Mouse (Mus musculus) cerebellum, postnatal 14 days (tissue): Measurements from ENCODE around the gene Man2b1.

ENCODE experiments used
- DNase-seq, 2 experiments: peaks; one replicate each; pipeline ENCODE4 v3.0.0; 2021; ENCODE audit warnings: mixed read lengths in 2 of 2

Man2b1 gene

DNA sequence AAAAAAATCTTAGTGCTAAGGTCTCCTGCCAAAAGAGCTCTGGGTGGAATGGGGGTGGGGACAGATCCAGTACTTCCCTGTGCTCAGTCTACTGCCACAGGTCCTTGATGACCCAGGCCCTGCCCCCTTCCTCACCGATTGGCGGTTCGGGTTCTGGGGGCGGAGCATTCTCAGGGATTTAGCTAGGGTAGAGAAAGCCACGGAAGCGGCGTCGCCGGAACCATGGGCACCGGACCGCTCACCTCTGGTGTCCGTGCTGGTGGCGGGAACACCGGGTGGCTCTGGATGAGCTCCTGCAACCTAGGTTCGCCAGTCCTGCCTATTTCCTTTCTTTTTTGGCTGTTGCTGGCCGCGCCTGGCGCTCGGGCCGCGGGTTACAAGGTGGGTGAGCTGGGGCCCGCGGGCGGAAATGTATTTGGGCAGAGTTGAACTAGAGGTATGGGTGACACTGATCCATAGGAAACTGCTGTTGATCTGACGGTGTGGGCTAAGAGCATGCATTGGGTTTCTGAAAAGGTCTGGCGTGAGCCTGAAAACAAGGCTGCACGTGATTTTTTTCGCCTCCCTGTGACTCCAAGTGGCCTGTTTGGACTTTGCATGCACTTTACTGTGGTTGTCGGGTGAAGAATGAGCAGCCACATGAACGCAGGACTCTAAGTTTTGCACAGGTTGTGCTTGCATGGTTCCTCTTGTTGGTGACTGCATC, at the start of gene Man2b1:
Gene Man2b1, plus strand, starts transcription at position 163 of the 706 bp plus-strand sequence.
- DNase-seq, result peak; percentile 87 to 89

DNA sequence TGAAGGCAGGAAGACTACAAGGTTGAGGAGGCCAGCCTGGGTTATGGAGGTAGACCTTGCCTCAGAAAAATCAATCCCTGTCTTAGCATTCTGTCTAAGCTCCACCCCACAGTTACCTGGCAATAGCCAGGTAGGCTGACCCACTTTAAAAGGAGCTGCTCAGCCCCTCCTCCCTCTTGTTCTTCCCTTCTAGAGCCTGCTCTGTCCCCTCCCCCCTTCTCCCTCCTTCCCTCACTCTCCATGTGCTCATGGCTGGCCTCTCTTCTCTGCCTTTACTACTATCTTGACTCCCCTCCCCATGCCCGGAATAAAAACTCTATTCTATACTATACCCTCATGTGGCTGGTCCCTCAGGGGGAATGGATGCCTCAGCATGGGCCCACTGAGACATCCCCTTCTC, 49.2 kb upstream of the Man2b1 start:
- no peak for DNase-seq

DNA sequence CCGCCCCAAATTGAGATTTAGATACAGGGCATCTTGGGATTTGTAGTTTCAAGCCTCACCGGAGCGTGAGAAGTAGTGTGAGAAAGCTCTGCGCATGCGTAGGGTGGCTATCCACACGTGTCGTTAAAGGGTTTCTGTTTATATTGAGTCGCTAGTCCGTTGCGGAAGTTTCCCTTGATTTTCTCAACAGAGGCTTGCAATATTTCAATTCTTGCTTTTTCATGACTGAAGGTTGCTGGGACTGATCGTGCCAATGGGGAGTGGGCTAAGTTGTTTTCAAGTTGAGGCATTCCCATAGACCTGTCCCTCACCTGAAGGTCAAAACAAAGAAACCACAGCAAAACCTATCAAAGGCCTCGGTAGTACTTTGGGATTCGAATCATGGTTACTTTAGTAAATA, 48.3 kb upstream of the Man2b1 start:
- peak; percentile 75 to 83 for DNase-seq

DNA sequence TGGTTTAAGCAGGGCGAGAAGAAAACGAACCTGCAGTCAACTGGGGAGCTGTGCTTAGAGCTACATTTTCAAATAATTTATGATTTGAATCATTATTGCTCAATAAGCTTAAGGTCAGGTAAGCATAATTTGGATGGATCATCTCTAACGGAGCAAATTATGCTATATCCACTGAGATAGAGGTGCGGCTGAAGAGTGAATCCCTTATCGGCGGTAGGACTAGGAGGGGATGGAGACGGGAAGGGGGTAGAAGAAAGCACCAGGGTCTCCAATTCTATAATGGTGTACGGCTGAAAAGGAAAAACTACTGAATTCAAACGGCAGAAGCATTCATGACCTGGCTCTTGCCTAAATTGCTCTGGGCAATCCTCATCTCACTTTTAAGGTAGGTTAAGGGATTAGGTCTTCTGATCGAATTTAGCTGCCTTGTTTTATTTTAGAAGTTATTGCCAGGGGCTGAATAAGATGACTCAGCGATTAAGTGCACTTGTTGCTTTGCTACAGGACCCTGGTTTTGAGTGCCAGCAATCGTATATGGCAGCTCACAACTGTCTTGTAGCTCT, 47.8 kb upstream of the Man2b1 start:
- DNase-seq, result no peak

DNA sequence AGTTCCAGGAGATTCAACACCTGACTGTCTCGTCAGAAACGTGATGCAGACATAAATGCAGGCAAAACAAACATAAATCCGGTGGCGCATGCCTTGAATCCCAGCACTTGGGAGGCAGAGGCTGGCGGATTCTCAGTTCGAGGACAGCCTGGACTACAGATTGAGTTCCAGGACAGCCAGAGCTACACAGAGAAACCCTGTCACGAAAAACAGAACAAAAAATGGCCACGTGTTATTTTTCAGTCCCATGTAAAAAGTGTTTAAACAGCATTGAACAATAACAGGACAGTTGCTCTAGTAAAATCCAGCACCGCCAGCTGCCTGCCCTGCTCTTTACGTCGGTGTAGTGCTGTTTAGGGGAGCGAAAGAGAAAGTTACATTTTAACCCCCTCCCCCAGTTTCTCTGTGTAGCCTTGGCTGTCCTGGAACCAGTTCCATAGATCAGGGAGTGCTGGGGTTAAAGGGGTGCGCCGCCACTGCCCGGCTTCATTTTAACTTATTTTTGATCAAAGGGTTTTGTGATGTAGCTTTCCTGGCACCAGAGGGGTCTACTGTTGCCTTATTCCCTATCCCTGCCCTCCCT, 47.3 kb upstream of the Man2b1 start:
- peak in 1 of 2 experiments; percentile 40 for DNase-seq

DNA sequence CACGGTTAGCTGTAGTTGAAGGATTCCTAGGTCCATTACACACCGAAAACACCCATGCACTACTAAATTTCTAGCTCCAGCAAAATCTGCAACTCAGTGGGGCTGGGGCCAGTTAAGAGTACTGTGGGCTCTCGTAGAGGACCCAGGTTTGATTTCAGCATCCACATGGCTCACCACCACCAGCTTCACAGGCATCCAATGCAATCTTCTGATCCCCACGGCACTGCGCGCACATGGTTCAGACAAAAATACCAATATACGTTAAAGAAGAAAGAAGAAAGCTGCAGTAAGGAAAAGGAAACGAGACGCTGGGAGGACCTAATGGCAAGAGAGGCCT, 46.7 kb upstream of the Man2b1 start:
- no peak for DNase-seq

DNA sequence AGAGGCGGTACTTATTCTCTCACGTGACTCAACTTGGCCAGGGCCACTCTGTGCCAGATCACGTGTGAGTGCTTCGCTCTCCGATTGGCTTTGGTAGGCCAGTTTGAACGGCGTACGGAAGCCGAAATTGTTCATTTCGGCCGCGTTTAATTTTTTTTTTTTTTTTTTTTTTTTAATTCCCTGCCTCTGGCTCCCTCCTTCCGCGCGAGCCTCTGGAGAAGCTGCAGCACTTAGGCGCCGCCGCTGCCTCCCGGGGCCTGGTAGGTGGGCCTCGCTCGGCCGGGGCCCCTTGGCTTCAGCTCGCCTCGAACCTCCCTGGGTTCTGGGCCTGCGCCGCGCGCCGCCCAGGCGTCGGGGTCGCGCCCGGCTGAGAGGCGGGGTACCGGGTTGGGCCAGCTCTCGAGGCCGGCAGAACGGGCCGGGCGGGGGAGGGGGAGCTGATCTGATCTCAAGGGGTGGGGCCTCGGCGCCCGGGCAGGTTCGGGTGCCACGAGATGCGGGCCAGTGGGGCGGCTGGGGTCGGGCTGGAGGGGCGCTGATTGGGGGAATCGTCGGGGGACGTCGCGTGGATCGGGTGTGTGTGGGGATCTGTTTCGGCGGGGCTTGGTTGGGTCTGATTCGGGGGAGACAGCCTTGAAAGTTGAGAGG, 46.2 kb upstream of the Man2b1 start, which contains the start of gene Tnpo2:
Gene Tnpo2, plus strand, starts transcription at position 198 of the 648 bp plus-strand sequence.
- peak; percentile 91 to 94 for DNase-seq

DNA sequence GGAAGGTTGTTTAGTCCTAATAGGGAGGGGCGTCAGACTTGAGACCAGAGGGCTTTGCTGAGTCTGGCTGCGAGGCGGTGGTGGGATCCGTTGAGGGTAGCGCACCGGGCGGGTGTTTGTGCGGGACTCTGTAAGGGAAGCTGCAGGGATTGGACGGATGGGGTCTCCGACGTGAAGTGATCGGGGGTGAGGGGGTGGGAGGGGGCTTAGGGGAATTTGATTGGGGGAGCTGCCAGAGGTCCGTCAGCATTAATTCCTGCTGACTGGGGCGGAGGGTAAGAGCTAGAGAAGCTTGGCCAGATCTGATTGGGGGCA, 45.7 kb upstream of the Man2b1 start:
- no peak for DNase-seq

DNA sequence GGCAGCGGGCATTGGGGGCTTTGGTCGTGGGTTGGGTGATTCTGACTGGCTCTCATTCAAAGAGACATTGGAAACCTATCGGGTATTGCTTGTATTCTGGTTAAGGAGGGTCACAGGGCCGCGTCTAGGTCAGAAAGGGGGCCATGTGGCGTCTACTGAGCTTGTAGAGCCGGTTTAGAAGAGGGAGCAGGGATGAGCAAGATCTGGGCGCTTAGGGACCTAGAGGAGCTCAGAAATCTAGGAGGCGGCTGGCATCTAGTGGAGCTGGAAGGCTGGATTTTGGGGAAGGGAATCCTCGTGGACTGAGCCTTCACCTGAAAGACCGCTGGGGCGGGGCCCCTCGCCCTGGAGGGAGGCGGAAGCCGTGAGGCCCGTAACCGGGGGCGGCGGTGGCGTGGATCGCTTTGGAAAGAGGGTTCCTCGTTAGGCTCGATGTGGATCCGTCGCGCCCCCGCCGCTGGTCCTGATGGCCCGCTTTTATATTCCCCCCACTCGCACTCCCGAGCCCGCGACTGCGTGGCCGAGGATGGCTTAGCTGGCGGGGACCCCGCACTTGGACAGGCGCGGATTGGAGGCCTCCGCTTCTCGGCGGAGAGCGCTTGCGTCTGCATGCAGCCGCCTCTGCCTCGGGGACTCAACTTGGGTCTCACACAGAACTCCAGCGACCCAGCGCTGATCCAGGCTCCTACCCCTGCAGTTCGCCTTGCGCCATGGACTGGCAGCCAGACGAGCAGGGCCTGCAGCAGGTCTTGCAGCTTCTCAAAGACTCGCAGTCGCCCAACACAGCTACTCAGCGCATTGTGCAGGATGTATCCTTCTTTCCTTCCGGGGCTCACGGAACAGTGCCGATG, 45.2 kb upstream of the Man2b1 start:
- peak; percentile 59 to 62 for DNase-seq

DNA sequence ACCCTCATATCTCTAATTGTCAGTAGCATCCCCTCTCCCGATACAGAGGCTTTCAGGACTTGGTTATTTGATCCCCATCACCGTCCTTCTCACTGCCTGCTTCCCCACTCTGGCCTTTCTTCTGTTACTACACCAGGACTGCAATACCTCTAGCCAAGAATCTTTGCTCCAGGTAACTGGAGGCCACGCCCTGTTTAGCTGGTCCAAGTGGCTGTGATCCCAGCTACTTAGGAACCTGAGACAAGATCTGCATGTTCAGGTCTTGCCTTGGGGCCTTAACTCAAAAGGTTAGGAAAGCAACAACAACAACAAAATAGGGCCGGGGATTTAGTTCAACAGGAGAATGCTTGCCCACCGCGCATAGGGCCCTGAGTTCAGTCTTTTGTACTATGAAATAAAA, 39.5 kb upstream of the Man2b1 start:
- no peak for DNase-seq

DNA sequence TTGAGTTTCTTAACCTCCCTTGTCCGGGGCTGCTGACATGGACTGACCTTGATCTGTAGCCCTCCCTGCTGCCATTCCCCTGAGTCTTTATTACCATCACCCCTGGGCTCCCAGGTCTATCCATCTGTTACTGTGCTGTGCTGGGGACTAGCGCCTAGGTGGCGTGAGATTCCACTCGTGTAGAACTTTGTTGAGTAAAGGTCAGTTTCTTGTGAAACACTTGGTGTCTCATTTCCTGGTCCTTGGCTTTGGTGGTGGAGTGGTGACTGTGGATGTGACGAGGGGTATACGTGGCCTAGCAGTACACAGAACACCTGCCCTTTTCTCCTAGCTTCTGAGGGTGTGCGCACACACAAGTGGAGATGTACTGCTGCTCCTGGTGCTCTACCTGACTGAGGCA, 25.7 kb upstream of the Man2b1 start:
- DNase-seq, result no peak

DNA sequence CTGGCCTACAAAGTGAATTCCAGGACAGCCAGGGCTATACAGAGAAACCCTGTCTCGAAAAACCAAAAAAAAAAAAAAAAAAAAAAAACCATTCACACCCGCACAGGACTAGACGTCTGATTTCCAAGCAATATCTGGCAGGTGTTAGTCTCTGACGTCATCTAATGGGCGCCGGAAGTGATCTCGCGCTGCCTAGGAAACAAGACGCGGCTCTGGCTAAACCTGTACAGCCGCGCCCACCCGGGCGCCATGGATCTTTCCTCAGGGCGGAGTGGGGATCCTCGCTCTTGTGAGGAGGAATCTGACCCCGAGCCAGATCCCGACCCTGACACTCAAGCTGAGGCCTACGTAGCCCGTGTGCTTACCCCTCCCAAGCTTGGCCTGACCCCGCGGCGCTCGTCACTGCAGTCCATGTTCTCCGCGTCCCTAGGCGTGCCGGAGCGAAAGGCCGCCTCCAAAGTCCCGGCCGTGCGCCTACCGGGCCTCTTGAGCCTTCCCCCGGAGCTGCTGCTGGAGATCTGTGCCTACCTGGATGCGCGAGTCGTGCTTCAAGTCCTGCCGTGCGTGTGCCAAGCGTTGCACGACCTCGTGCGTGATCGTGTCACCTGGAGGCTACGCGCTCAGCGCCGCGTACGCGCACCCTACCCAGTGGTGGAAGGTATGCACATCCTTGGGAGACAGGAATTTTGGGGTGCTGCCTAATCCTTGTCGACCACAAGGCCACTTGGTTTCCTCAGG, 23.0 kb upstream of the Man2b1 start, which contains the start of gene Fbxw9:
Gene Fbxw9, plus strand, starts transcription at position 177 of the 738 bp plus-strand sequence.
- peak; percentile 93 to 95 for DNase-seq

DNA sequence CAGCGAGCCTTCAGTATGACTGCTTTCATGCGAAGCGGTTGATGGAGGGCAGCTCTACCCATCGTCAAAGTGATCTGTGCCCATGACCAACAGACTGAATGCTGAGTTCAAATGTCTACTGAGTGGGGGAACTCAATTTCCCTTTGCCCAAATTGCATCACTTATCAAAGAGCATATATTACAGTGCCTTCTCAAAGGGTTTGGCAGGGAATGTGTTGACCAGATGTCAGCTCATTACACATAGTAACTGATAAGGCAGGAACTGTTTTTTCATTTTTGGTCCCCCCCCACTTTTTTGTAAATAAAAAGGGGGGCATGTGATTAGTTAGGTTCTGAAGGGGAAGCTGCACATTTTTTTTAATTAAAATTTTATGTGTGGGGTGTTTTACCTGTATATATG, 20.5 kb upstream of the Man2b1 start:
- DNase-seq, result no peak

DNA sequence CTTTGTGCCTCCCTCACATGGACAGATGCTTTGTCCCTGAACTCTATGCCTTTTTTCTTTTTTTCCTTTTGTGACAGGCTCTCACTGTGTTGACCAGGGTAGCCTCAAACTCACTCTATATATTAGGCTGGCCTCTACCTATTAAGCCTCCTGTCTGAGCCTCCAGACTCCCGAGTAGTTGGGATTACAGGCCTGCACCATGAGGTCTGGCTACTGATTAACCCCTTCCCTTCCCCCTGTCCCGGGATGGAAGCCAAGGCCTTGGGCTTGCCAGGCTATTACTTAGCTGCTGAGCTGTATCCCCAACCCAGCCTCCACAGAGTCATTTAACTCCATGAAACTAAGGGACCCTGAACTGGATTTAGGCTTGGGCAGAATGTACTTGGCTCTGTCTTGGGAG, 17.9 kb upstream of the Man2b1 start:
- DNase-seq, result no peak

DNA sequence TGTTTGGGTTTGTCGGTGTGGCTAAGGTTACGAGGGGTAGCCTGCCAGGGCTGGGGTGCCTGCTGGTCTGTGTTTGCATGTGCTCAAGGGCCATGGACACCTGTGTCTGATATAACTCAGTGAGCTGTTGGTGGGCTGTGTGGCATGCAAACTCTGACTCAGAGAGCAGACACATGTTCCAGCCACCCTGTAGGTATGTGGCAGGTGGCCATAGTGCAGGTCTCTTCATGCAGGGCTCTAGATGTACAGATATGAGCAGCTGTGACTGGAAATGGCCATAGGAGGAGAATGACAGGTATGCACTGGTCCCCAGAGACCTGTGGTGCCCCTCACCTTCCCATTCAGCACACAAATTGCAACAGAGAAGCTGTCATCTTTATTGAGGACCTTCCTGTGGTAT, 15.9 kb upstream of the Man2b1 start:
- DNase-seq, result no peak

DNA sequence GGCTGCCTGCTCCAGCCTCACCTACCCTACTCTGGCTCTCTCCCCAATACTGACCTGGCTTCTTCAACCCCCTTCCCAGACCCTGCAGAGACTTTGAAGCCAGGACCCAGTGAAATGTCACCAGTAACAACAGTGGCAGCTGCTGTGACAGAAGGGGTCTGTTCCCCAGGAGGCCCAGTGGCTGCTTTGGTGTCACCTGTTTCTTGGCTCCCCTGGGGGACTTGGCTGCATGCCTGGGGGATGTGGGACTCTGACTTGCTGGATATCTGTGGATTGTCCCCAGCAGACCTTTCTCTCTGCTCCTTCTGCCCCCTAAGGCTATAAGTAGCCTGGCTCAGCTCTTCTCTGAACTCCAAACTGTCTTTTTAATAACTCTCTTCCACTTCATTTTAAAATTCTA, 15.1 kb upstream of the Man2b1 start, which contains the start of gene Gm5741:
Gene Gm5741, minus strand, starts transcription at position 1 of the 400 bp plus-strand sequence.
- peak; percentile 41 to 64 for DNase-seq

DNA sequence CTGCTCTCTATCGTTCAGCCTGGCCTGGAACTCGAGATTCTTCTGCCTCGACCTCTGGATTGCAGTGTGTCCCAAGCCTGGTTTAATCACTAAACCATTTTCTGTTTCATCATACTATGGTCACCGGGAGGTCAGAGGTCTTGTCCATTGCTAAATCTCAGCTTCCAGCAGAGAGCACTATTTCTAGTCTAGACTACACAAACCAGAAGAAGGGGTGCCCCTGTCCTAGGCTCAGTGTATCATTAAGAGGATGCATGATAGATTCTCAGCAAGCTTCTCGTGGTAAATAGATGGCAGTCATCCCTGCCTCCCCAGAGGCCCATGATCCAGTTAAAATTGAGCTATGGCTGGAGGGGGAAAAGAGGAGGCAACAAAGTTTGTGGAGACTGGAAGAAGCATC, 12.0 kb upstream of the Man2b1 start:
- DNase-seq, result peak in 1 of 2 experiments; percentile 29

DNA sequence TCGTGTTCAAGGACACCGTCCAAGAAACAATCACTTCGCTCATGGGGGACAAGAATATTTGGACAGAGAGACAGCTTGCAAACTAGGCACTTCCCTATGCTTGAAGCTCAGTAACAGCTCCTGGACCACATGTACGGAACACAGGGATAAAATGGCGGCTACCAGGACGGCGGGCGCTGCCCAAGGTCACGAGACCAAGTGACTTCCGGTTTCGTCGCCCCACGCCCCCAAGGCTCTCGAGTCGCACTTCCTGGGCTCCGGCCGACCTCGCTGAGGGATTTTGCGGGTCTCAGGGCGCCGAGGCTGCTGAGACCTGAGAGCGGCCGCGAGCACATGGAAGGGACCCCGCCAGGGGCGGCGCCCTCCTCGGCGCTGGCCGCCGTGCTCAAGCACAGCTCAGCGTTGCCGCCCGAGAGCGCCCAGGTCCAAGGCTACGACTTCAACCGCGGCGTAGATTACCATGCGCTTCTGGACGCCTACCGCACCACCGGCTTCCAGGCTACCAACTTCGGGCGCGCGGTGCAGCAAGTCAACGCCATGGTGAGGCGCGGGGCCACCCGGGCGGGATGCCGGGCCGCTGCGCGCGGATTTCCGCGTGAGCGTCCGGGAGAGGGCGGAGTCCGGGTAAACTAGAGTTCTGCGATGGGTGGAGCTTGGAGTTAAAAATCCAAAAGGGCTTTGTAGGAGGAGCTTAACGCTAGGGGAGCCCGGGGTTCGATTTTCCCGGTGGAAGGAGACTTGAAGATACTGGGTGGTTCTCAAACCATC, 11.4 kb upstream of the Man2b1 start, which contains the start of gene Dhps:
Gene Dhps, plus strand, starts transcription at position 244 of the 768 bp plus-strand sequence.
- DNase-seq, result peak; percentile 91 to 92

DNA sequence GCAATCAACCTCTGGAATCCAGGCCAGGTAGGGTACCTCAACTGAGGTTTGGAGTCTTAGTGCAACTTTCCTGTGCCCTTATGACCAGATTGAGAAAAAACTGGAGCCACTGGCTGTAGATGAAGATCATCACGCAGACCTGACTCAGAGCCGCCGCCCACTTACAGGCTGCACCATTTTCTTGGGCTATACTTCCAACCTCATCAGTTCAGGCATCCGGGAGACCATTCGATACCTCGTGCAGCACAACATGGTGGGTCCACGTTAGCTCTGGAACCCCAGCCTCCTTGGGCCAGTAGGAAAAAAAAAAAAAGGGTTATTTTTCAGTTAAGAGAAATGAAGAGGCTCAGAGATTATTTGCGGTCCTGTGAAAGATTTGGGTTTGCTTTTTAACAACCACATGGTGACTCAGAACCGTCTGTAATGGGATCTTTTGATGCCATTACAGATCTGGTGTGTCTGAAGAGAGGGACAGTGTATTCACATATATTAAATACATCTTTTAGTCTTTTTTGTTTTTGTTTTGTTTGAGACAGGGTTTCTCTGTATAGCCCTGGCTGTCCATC, 10.6 kb upstream of the Man2b1 start:
- DNase-seq, result no peak

DNA sequence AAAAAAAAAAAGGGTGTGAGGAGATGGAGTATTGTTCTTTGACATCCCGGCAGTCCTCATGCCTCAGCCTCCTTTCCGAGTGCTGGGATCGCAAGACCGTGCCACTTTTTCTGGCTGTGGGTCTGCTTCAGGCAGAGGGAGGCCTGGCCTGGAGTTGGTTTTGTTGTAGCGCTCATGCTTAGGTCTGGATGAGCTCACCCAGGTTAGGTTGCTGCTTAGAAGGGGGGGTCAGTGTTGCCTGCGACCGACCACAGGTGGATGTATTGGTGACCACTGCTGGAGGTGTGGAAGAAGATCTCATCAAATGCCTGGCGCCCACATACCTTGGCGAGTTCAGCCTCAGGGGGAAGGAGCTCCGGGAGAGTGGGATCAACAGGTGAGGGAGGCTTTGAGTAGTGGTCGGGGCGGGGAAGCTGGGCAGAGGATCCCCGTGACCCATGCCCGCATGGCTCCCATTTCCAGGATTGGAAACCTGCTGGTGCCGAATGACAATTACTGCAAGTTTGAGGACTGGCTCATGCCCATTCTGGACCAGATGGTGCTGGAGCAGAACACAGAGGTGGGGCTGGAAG, 9.9 kb upstream of the Man2b1 start:
- DNase-seq, result no peak

DNA sequence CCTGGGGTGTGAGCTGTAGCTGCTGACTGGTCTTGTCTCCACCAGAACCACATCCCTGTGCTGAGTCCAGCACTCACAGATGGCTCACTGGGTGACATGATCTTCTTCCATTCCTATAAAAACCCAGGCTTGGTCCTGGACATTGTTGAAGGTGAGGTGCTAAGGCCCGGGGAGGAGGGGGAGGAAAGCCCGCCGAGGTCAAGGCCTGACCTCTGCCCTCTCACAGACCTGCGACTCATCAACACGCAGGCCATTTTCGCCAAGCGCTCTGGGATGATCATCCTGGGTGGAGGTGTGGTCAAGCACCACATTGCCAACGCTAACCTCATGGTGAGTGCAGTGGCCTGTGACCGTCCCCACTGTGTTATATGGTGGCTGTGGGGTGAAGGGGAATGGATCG, 8.9 kb upstream of the Man2b1 start:
- DNase-seq, result no peak
